Mouse (Mus musculus): ENCODE results near the gene 1700030K09Rik.

GRCm38 (mm10) chr8:72470684-72471083 lies 27.0 kb downstream of the 1700030K09Rik start:
- no peak for TF ChIP-seq POLR2A (IDR thresholded peaks at IDR 0.05; ENCODE audit: control insufficient read depth in 1 of 2, insufficient read depth in 1 of 2, low read depth in 1 of 2, low read length in 2 of 2, poor library complexity in 1 of 2)
- no peak for TF ChIP-seq TAL1 (IDR thresholded peaks at IDR 0.05; ENCODE audit: low read length)
- no peak for TF ChIP-seq POLR2AphosphoS2 (IDR thresholded peaks at IDR 0.05; ENCODE audit: low read length)
- no peak for TF ChIP-seq CTCF (IDR thresholded peaks at IDR 0.05 in 2 of 3, conservative IDR thresholded peaks at IDR 0.05 in 1 of 3; ENCODE audit: control insufficient read depth in 1 of 3, insufficient read depth in 1 of 3, low read depth in 2 of 3, low read length in 3 of 3, poor library complexity in 1 of 3, severe bottlenecking in 1 of 3)
- TF ChIP-seq GATA1 (IDR thresholded peaks at IDR 0.05; ENCODE audit: low read depth, low read length) = no peak
- no peak for TF ChIP-seq TCF12 (IDR thresholded peaks at IDR 0.05; ENCODE audit: low read depth, low read length)
- no peak for TF ChIP-seq USF2 (IDR thresholded peaks at IDR 0.05; ENCODE audit: borderline replicate concordance in 1 of 2, insufficient read depth in 1 of 2, low read depth in 1 of 2, low read length in 2 of 2)
- TF ChIP-seq NRF1 (IDR thresholded peaks at IDR 0.05; ENCODE audit: insufficient read depth, low read depth, low read length, poor library complexity, severe bottlenecking) = no peak
- TF ChIP-seq EP300 (IDR thresholded peaks at IDR 0.05; ENCODE audit: low read depth in 1 of 2, low read length in 2 of 2) = no peak
- no peak for TF ChIP-seq JUND (IDR thresholded peaks at IDR 0.05; ENCODE audit: low read depth, low read length)
- no peak for TF ChIP-seq CHD2 (IDR thresholded peaks at IDR 0.05; ENCODE audit: low read length)
- TF ChIP-seq ZMIZ1 (IDR thresholded peaks at IDR 0.05; ENCODE audit: low read depth, low read length) = no peak
- TF ChIP-seq USF1 (IDR thresholded peaks at IDR 0.05; ENCODE audit: low read depth, low read length) = no peak
- no peak for TF ChIP-seq HCFC1 (IDR thresholded peaks at IDR 0.05; ENCODE audit: low read depth, low read length)

Measured in MEL (cell line).